ENCODE assay signal across 16 mouse cellular contexts in genomic region chr8:43356069-43356770, GRCm38 (mm10). TPM values are rescaled to one million over a fixed set of nuclear protein-coding genes. Genes with fewer than 3 reads are reported as not detected.
DNase-seq lines count a peak whose midpoint lies in the region; ATAC-seq lines count a peak whose summit lies in the region.
"Had no signal": no experiment of that assay in that cellular context is flagged by ENCODE, and none has a peak within 500 bp of the region (broad histone marks: within the 10 kb centered on the region; RNA-seq: fewer than 3 reads in every experiment).

No protein-coding gene starts in this region.

- no peak overlapping the region; the same call in 1 of the 2 replicates for H3K27ac ChIP-seq in midbrain, embryonic 13.5 days
- no peak overlapping the region for H3K27ac ChIP-seq in midbrain, embryonic 16.5 days (ENCODE audit: low read length)
- H3K27ac ChIP-seq in forebrain, embryonic 13.5 days = no peak overlapping the region
- no peak overlapping the region for H3K27ac ChIP-seq in hindbrain, embryonic 15.5 days (replicated peaks)
- no peak overlapping the region for H3K27ac ChIP-seq in intestine, embryonic 16.5 days (ENCODE audit: low read length)
- H3K27ac ChIP-seq: liver, embryonic 14.5 days had no signal

- 52% methylated on average over 12 of the region's 12 CpGs for WGBS in midbrain, embryonic 13.5 days
- 50% methylated on average over 12 of the region's 12 CpGs for WGBS in midbrain, embryonic 16.5 days
- WGBS in forebrain, embryonic 13.5 days = 22% methylated on average over 12 of the region's 12 CpGs
- 42% methylated on average over 12 of the region's 12 CpGs for WGBS in hindbrain, embryonic 15.5 days
- WGBS in intestine, embryonic 16.5 days = 59% methylated on average over 12 of the region's 12 CpGs

- H3K36me3 ChIP-seq in midbrain, embryonic 13.5 days = no peaks in the 10 kb centered on the region
- no peaks in the 10 kb centered on the region for H3K36me3 ChIP-seq in midbrain, embryonic 16.5 days (ENCODE audit: control insufficient read depth, insufficient read depth, low read length)
- H3K36me3 ChIP-seq in forebrain, embryonic 13.5 days (ENCODE audit: poor library complexity, severe bottlenecking) = no peaks in the 10 kb centered on the region
- H3K36me3 ChIP-seq in hindbrain, embryonic 15.5 days = no peaks in the 10 kb centered on the region
- H3K36me3 ChIP-seq in intestine, embryonic 16.5 days (ENCODE audit: control insufficient read depth, insufficient read depth, low read length) = no peaks in the 10 kb centered on the region

- no peaks in the 10 kb centered on the region for H3K9me3 ChIP-seq in midbrain, embryonic 13.5 days
- no peaks in the 10 kb centered on the region for H3K9me3 ChIP-seq in midbrain, embryonic 16.5 days (replicated peaks; ENCODE audit: control insufficient read depth, low read length, poor library complexity, severe bottlenecking)
- H3K9me3 ChIP-seq in forebrain, embryonic 13.5 days (replicated peaks) = no peaks in the 10 kb centered on the region
- H3K9me3 ChIP-seq in hindbrain, embryonic 15.5 days = no peaks in the 10 kb centered on the region
- no peaks in the 10 kb centered on the region for H3K9me3 ChIP-seq in intestine, embryonic 16.5 days (ENCODE audit: control insufficient read depth, low read length)

- no peaks in the 10 kb centered on the region for H3K27me3 ChIP-seq in midbrain, embryonic 13.5 days
- no peaks in the 10 kb centered on the region for H3K27me3 ChIP-seq in midbrain, embryonic 16.5 days (ENCODE audit: control insufficient read depth, insufficient read depth, low read depth, low read length)
- no peaks in the 10 kb centered on the region for H3K27me3 ChIP-seq in forebrain, embryonic 13.5 days
- no peaks in the 10 kb centered on the region for H3K27me3 ChIP-seq in hindbrain, embryonic 15.5 days
- no peaks in the 10 kb centered on the region for H3K27me3 ChIP-seq in intestine, embryonic 16.5 days (replicated peaks; ENCODE audit: control insufficient read depth, insufficient read depth, low read length)

- H3K9ac ChIP-seq in midbrain, embryonic 13.5 days (replicated peaks) = no peak overlapping the region
- no peak overlapping the region for H3K9ac ChIP-seq in midbrain, embryonic 16.5 days (ENCODE audit: low read depth, low read length)
- no peak overlapping the region for H3K9ac ChIP-seq in forebrain, embryonic 13.5 days
- no peak overlapping the region for H3K9ac ChIP-seq in hindbrain, embryonic 15.5 days
- H3K9ac ChIP-seq in intestine, embryonic 16.5 days (ENCODE audit: low read depth, low read length) = no peak overlapping the region
- H3K9ac ChIP-seq: liver, embryonic 14.5 days had no signal

- peak; percentile 62; the same call in 1 of the 2 replicates for ATAC-seq in midbrain, embryonic 13.5 days
- no peak for ATAC-seq in midbrain, embryonic 16.5 days
- ATAC-seq in forebrain, embryonic 13.5 days = peak; percentile 80; the same call in 1 of the 2 replicates
- ATAC-seq in hindbrain, embryonic 15.5 days (ENCODE audit: low FRiP score, low read depth) = peak; percentile 71
- ATAC-seq in intestine, embryonic 16.5 days = no peak
- no peak for ATAC-seq in megakaryocyte, adult 5-6 weeks (ENCODE audit: poor library complexity, severe bottlenecking)

- no peak overlapping the region for H3K4me2 ChIP-seq in midbrain, embryonic 13.5 days (replicated peaks)
- H3K4me2 ChIP-seq in midbrain, embryonic 16.5 days (ENCODE audit: low read length) = no peak overlapping the region
- H3K4me2 ChIP-seq in forebrain, embryonic 13.5 days = no peak overlapping the region
- no peak overlapping the region for H3K4me2 ChIP-seq in hindbrain, embryonic 15.5 days
- no peak overlapping the region for H3K4me2 ChIP-seq in intestine, embryonic 16.5 days (ENCODE audit: low read depth, low read length)

- H3K4me3 ChIP-seq in midbrain, embryonic 13.5 days (replicated peaks) = no peak overlapping the region
- H3K4me3 ChIP-seq in midbrain, embryonic 16.5 days (ENCODE audit: low read depth, low read length) = no peak overlapping the region
- no peak overlapping the region for H3K4me3 ChIP-seq in forebrain, embryonic 13.5 days
- no peak overlapping the region for H3K4me3 ChIP-seq in hindbrain, embryonic 15.5 days
- H3K4me3 ChIP-seq in intestine, embryonic 16.5 days (ENCODE audit: low read length) = no peak overlapping the region

- peak; percentile 86 for DNase-seq in retina, postnatal 1 day
- DNase-seq: cerebellum, adult 9-11 months; lung, postnatal 14 days; thymus, postnatal 25 days had no signal

- H3K4me1 ChIP-seq in midbrain, embryonic 13.5 days (replicated peaks) = peaks cover 4% of the 10 kb centered on the region; the same call in 1 of the 2 replicates
- no peaks in the 10 kb centered on the region for H3K4me1 ChIP-seq in midbrain, embryonic 16.5 days (ENCODE audit: control insufficient read depth, insufficient read depth, low read length)
- peaks cover 7% of the 10 kb centered on the region for H3K4me1 ChIP-seq in forebrain, embryonic 13.5 days
- H3K4me1 ChIP-seq in hindbrain, embryonic 15.5 days (replicated peaks) = no peaks in the 10 kb centered on the region
- H3K4me1 ChIP-seq in intestine, embryonic 16.5 days (ENCODE audit: control insufficient read depth, insufficient read depth, low read length) = no peaks in the 10 kb centered on the region

RNA-seq across cellular contexts. Expression of gene Zfp42, which starts 49.4 kb away (rescaled TPM):
- polyA plus RNA-seq in midbrain, embryonic 13.5 days (2015; fragmentation: Nextera tagmentation; extraction: Ambion mirVana) = not detected in 2 replicates
- not detected in 2 replicates for polyA plus RNA-seq in midbrain, embryonic 16.5 days (2015; fragmentation: Nextera tagmentation; extraction: Ambion mirVana)
- not detected in 2 replicates for polyA plus RNA-seq in forebrain, embryonic 13.5 days (2015; fragmentation: Nextera tagmentation; extraction: Ambion mirVana)
- polyA plus RNA-seq in hindbrain, embryonic 15.5 days (2015; fragmentation: Nextera tagmentation; extraction: Ambion mirVana) = not detected in 2 replicates
- polyA plus RNA-seq in intestine, embryonic 16.5 days (2015; fragmentation: Nextera tagmentation; extraction: Ambion mirVana) = not detected in 2 replicates
- total RNA-seq in megakaryocyte, adult 5-6 weeks (2015) = not detected in 2 replicates
- not detected in 2 replicates for total RNA-seq in megakaryocyte, adult 5-6 weeks (2017)
- total RNA-seq: granulocyte monocyte progenitor cell, adult 5-6 weeks; left cerebral cortex, postnatal 14 days had no signal
- polyA plus RNA-seq: heart, embryonic 14.5 days; kidney, embryonic 16.5 days; liver, embryonic 14.5 days; stomach, embryonic 14.5 days had no signal

Comparison
In these comparisons a context has a peak if more than half of its experiments do, and no peak if none do; other contexts are left out.
1. ATAC-seq: peak in midbrain, embryonic 13.5 days (single experiment), forebrain, embryonic 13.5 days (single experiment) and hindbrain, embryonic 15.5 days (single experiment); none in midbrain, embryonic 16.5 days (single experiment), intestine, embryonic 16.5 days (single experiment) and megakaryocyte, adult 5-6 weeks (single experiment).